Mouse (Mus musculus): Measurements from ENCODE around the gene Brd7.

The Brd7 gene

GRCm38 (mm10) chr8:88283243-88284115 is 78.5 kb downstream of the Brd7 start:
- DNase-seq (ENCODE audit: low read depth) = peak; percentile 56

GRCm38 (mm10) chr8:88282684-88283083 is 79.3 kb downstream of the Brd7 start:
- DNase-seq (ENCODE audit: low read depth) = peak; percentile 93
